Mouse (Mus musculus) cerebellum, adult 11 months (tissue): ENCODE results near the gene Nfkbid.

Experiments used
- DNase-seq: peaks from one replicate; pipeline ENCODE4 v3.0.0; 2022

Gene Nfkbid

DNA sequence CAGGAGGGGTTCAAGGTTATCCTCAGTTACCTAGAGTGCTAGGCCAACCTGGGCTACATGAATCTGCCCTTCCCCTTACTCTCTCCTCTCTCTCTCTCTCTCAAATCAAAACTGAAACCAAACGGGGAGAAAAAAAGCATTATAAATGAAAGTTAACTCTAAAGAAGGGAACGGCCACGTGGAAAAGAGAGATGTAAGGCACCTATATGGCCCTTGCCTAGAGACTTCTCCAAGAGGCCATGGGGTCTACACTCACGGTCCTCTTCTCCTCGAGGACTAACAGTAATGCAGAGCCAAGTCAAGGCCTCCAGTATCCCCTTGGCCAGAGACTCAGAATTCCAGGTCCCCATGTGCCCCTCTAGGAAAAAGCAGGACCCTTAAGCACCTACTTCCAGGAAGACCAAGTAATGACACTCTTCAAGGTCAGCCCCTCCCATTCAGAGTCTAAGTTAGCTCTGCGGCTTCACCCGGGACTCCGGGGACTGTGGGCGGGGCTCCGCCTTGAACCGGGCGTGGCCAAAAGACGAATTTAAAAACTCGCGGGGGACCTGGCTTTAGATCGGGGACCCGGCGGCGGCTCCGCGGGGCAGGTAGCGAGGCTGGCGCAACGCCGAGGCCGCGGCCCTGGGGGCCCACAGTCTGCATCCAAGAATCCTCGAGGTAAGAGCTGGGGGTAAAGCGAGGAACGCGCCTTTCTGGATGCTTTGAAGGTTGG lies at the start of gene Nfkbid:
TSS of gene Nfkbid (plus strand) at position 558 of the 715 bp plus-strand sequence.
- peak; percentile 67 for DNase-seq

GRCm38 (mm10) chr7:30373501-30373962 lies 48.0 kb upstream of the Nfkbid start:
- DNase-seq = peak; percentile 94

GRCm38 (mm10) chr7:30380061-30380460 lies 41.5 kb upstream of the Nfkbid start:
- DNase-seq = no peak

GRCm38 (mm10) chr7:30384106-30384505 lies 37.4 kb upstream of the Nfkbid start:
- DNase-seq = no peak

DNA sequence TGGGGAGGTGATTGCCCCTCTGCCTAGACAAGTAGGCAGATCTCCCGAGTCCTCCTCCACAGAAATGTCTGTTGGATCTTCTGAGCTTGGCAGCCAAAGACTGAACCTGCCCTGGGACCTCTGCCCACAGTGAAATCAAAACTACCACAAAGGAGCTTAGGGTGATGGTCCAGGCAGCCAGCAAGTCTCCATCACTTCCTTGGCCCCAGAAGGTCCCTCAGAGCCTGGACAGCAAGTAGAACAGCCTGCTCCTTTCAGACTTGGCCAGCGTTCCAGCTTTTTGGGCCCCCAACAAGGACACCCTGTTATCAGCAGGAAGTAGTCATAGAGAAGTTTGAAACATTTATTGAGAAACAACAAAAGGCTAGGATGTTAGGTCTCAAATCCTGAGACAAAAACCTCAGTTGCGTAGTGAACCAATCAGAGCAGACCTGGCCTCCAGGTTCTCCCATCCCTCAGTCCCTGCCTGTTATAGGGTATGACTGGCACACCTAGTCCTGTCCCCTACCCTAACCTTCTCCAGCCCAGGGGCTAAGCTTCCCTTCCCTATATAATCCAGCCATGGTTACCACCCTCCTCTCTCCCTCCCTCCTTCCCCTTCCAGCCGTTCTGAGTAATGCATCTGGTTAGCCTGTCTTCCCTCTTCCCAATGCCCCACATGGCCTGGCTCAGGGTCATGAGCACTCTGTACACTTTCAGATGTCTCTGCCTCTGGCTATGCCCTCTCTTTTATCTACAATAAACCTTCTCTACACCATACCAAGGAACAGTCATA lies 28.6 kb upstream of the Nfkbid start:
- no peak for DNase-seq

DNA sequence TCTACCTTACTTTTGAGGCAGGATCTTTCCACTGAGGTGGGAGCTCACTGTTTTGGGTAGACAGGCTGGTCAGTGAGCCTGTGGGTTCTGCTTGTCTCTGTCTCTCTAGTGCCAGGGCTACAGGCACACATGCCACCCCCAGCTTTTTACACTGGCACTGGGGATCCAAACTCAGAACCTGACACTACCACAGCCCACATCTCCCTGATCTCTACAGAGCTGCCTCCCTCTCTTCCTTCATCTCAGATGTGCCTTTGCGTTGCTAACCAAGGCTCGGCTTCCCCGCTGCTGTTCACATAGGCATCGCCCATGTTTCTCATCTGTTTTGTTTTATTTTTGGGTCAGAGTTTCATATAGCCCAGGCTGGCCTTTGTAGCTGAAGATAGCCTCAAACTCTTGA lies 27.9 kb upstream of the Nfkbid start:
- DNase-seq = no peak

- no peak for DNase-seq
These were observed 27.2 kb upstream of the Nfkbid start for GRCm38 (mm10) chr7:30394379-30394778.

- DNase-seq = no peak
These were observed 26.7 kb upstream of the Nfkbid start for GRCm38 (mm10) chr7:30394871-30395270.

- DNase-seq = no peak
These were observed 21.9 kb upstream of the Nfkbid start for GRCm38 (mm10) chr7:30399671-30400070.

DNA sequence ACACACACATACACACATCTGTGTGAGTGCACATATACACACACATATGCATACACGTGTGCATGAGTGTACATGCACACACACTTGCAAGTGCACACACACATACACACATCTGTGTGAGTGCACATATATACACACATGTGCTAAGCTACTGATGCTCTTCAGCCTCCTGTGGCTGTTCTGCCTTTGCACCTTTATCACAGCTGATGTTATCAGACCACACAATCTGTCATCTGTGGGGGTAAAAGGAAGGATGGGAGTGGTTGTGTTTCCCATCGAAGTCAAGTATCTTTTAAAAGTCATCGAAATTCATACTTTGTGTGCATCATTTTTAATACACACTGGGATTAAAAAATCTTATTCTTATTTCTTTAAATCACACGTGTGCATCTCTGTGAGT lies 19.2 kb upstream of the Nfkbid start:
- DNase-seq = no peak

- no peak for DNase-seq
These were observed 12.9 kb upstream of the Nfkbid start for GRCm38 (mm10) chr7:30408639-30409038.

DNA sequence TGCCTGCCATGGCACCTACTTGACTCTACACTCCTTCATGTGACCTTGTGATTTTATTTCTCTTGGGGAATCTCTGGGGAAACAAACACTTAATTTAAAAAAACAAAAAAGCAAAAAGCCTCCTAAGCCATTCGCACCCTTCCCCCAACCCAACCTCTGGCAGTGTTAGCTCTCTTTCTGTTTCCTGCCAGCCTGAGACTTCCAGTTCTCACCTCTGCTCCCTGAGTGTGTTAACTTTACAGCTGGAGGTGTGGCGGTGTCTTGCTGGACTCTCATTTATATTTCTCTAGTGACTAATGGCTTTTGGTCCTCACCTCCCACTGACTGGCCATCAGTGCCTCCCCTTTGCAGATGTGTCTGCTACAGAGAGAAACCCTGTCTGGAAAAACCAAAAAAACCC lies 11.7 kb upstream of the Nfkbid start:
- DNase-seq = no peak

GRCm38 (mm10) chr7:30411023-30411422 lies 10.5 kb upstream of the Nfkbid start:
- DNase-seq = no peak

GRCm38 (mm10) chr7:30412735-30413147 lies 8.8 kb upstream of the Nfkbid start:
- DNase-seq = no peak

- DNase-seq = no peak
These were observed 7.9 kb upstream of the Nfkbid start, which contains the start of gene Tyrobp for GRCm38 (mm10) chr7:30413596-30413995. Gene Tyrobp (plus strand): TSS chr7:30413760.

DNA sequence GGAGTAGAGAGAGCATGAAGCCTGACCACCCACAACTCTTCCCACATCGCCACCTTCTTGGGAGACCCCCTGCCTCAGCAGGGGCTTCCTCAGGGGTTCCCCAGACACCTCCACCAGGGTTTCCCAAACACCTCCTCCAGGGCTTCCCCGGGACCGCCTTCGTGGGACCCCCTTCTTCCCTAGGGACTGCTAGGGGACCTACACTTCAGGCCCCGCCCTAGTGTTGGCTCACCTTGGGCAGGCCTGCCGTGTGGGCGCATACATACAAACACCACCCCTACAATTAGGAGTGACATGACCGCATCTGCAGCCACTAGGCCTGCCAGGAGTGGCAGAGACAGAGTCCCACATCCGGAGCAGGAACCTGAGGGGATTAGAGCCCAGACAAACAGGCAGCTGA lies 3.7 kb upstream of the Nfkbid start:
- no peak for DNase-seq

DNA sequence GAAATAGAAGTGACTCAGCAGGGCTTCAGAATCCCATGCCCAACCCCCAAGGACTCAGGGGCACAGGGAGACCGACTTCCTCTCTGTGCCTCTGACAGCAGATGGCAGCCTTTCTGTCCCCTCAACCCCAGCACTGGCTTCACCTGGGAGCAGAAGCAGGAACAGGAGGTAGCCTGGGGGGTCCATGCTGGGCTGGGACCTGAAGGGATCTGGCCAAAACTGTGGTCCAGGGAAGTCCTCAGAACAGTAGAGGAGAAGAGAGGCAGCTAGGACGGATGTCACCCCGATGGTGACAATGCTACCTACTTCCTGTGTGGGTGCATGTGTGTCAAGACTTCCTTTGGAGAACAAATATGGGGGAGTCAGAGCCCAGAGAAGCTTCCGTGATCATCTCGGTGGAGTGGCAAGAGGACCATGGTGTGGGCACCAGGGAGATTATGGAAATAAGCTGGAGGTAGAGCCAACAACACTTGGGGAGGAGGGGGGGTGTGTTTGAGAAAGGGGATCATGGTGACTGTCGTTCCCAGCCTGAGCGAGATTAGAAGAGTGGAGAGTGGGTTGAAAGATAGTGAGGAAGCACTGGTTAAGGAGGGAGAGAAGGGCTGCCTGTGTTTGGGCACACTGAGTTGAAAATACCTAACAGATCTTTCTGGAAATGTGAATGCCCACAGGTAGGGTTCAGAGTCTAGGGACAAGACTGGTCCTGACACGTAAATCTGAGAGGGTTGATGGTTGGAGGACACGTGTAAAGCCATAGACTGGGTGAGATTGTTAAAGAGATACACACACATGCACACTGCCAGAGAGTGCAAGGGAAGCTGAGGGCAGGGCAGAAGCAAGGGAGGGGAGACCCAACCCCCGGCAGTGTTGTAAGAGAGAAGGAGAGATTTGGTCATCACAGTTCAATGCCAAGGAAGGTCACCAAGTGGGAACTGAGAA lies 1.7 kb upstream of the Nfkbid start, which contains the start of gene Hcst:
TSS of gene Hcst (minus strand) at position 294 of the 939 bp plus-strand sequence.
- no peak for DNase-seq

- no peak for DNase-seq
These were observed 859 bp upstream of the Nfkbid start for GRCm38 (mm10) chr7:30420673-30421072.

- peak; percentile 92 for DNase-seq
These were observed 431 bp downstream of the Nfkbid start for GRCm38 (mm10) chr7:30421890-30422435.

DNA sequence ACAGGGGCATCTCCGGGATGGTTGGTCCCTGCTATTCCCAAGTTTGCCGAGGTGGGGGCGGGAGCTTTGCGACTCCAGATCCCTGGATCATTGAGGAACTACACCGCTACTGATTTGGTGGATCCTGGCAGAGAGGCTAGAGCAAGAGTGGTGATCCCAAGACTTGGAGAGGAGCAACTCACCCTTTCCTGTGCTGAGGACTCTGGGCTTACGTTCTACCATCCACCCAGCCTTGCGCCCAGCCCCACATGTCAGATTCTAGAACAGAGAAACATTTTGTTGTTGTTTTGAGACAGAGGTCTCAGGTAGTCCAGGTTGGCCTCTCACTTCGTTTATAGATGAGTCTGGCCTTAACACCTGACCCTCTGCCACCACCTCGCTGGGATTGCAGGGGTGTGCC lies 1.0 kb downstream of the Nfkbid start:
- no peak for DNase-seq

GRCm38 (mm10) chr7:30423071-30423641 lies 1.6 kb downstream of the Nfkbid start:
- DNase-seq = no peak

- DNase-seq = no peak
These were observed 7.8 kb downstream of the Nfkbid start for GRCm38 (mm10) chr7:30429327-30429726.
